Mouse (Mus musculus) heart, adult 18-20 months (tissue): ENCODE data around the gene Slc4a11. TPM values are rescaled to one million over a fixed set of nuclear protein-coding genes. Genes with fewer than 3 reads are reported as not detected.

Experiments used
- DNase-seq, 2 experiments: peaks; one replicate each; pipeline ENCODE4 v3.0.0; 2021 to 2022; ENCODE audit warnings: mixed read lengths in 1 of 2
- long read RNA-seq, 2 experiments: library from polyadenylated mRNA; stranded (forward); transcript quantifications; one replicate each; pipeline ENCODE4 v2.0.0; 2021
- total RNA-seq, 2 experiments: library from RNA; stranded (reverse); gene quantifications; 2 replicates each; pipeline ENCODE4 v1.2.3; 2021

Gene Slc4a11
- under 1 TPM; 0.20 to 0.36 TPM for total RNA-seq
- long read RNA-seq, experiment 1, partial matches to known transcripts, result 0 of 1 reads
- long read RNA-seq, experiment 1, other reads (novel, unspliced or antisense), result 0 of 1 reads
- long read RNA-seq, experiment 2, partial matches to known transcripts, result 0 of 1 reads
- long read RNA-seq, experiment 2, other reads (novel, unspliced or antisense), result 1 of 1 reads

DNA sequence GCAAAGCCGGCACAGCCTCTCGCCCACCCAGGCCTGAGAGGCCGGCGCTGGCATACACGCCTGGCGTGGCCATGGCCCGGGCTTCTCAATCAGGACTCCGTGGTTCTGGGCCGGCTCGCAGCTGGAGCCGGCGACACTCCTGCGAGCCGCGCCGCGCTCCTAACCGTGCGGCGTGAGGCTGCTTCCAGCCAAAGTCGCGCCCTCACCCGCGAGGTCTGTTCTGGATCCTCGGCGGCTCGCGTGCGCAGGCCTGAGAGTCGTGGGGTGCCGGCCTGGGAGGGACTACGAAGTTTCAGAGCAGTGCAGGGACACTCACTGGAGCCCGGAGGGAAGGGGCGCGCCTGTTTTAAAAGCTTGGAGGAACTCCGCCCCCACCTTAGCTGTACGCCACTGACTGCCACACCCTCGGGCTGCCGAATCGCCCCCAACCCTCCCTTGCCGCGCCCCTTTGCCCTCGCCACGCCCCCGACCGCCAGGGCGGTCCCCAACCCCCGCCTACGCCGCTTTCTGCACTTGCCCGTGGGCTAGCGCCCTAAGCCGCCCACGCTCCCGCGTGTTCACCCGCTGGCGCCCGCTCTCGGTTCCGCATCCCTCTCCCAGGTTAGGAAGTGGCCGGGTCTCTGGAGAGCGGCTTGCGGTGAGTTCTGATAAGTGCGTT, at the start of gene Slc4a11:
Gene Slc4a11 (minus strand): TSS at position 367 of the 658 bp plus-strand sequence.
- DNase-seq, result peak; percentile 59 to 67

- DNase-seq, result no peak
Observed at GRCm38 (mm10) chr2:130743576-130743975, 46.3 kb upstream of the Slc4a11 start.

GRCm38 (mm10) chr2:130740096-130740495, 42.8 kb upstream of the Slc4a11 start:
- no peak for DNase-seq

DNA sequence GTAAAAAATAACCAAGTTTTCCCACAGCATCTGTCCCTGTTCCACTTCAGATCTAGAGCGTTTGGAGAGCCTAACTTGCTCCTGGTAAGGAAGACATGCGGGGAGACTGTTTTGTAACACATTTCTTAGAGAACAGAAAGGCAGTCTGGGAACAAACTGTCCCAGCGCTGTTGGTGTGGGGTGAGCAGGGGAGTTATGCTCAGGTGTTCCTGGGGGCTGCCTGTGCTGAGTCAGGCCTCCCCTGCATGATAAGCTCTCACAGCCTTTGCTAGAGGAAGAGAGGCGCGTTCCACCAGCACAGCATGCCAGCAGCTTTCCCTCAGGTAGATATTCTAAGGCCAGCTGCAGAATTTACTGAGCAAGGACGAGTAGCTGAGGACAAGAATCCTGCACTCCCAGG, 40.7 kb upstream of the Slc4a11 start:
- DNase-seq, result no peak

GRCm38 (mm10) chr2:130735281-130735680, 38.0 kb upstream of the Slc4a11 start:
- no peak for DNase-seq

DNA sequence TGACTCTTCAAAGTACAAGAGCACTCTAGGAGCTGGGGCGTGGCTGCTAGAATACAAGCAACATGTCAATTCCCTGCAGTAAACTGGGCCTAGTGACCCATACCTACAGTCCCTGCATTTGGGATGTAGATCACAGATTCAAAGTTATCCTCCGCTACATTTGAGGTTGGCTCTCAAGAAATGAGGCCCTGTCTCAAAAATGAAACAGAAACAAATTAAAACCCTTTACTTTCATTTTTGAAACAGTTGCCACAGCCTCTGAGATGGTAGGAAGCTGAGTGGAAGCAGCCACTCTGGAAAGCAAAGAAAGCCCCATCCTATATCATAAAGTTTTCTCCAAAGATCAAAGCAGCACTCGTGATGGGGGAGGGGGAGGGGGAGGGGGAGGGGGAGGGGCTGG, 36.1 kb upstream of the Slc4a11 start:
- no peak for DNase-seq

DNA sequence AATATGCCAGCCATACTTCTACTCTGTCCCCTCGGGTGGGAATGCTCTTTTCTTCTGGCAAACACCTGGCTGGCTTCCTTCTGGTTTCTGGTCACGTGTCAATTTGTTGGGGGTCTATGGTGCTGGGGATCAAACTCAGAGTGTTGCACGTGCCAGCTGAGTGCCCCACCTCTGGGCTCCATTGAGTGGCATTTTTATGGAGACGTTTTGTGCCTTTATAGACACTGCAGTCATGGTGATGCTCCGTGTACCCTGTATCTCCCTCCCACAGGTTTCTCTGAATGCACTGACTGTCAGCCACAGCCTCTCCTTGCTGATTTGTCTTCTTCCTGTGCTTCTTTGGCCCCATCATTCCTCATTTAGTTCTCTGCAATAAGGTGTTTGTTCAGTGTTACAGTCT, 34.5 kb upstream of the Slc4a11 start:
- no peak for DNase-seq

GRCm38 (mm10) chr2:130730746-130731145, 33.4 kb upstream of the Slc4a11 start:
- peak in 1 of 2 experiments; percentile 12 for DNase-seq

DNA sequence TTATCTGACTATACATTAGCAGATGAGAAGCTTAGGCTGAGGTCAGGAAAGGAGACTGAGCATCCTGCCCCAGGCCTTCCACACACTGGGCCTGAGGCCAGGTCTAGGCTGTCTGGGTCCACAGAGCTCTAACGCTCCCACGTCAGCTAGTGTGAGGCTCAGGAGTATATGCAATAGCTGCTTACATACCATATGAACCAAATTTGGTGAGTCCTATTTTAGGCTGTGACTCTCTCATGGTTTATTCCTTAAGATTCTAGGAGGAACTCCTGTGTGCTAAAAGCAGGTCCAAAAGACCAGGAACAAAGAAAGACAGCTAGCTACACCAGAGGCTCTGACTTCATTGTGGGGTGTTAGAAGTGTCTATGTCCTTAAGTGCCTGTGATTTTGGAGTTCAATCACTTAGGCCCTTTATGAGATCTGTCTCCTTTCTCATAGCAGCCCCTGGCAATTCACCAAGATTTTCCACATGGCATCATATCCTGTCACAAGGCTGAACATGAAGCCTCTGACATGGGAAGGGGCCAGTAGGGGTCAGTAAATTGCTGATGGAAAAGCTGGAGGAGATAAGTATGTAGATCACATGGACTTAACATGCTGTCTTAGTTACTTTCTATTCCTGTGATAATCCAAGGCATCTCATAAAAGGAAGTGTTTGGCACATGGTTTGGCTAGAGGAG, 31.7 kb upstream of the Slc4a11 start:
- no peak for DNase-seq

GRCm38 (mm10) chr2:130727752-130728151, 30.4 kb upstream of the Slc4a11 start:
- no peak for DNase-seq

- no peak for DNase-seq
Observed at GRCm38 (mm10) chr2:130724369-130724768, 27.1 kb upstream of the Slc4a11 start.

GRCm38 (mm10) chr2:130717951-130718350, 20.6 kb upstream of the Slc4a11 start:
- no peak for DNase-seq

DNA sequence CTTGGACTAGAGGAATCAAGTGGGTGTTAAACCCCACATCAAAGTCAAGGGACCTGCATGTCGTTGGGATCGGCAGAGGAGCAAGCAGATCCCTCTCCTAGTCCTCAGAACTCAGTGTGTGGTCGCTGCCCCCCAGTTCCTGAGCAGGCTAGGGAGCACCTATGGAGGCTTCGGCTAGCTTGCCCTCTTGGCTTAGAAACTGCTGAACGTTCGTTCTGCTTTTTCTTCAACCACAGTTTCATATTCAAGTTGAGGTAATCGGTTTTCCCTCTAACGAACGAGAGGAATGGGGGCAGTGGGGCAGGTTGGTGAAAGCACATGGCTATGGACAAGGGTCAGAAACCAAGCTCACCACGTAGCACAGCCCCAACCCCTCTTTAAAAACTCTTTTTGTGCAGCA, 9.7 kb upstream of the Slc4a11 start:
- no peak for DNase-seq

GRCm38 (mm10) chr2:130706602-130707001, 9.3 kb upstream of the Slc4a11 start:
- no peak for DNase-seq

- DNase-seq, result no peak
Observed at GRCm38 (mm10) chr2:130705178-130705577, 7.9 kb upstream of the Slc4a11 start.

DNA sequence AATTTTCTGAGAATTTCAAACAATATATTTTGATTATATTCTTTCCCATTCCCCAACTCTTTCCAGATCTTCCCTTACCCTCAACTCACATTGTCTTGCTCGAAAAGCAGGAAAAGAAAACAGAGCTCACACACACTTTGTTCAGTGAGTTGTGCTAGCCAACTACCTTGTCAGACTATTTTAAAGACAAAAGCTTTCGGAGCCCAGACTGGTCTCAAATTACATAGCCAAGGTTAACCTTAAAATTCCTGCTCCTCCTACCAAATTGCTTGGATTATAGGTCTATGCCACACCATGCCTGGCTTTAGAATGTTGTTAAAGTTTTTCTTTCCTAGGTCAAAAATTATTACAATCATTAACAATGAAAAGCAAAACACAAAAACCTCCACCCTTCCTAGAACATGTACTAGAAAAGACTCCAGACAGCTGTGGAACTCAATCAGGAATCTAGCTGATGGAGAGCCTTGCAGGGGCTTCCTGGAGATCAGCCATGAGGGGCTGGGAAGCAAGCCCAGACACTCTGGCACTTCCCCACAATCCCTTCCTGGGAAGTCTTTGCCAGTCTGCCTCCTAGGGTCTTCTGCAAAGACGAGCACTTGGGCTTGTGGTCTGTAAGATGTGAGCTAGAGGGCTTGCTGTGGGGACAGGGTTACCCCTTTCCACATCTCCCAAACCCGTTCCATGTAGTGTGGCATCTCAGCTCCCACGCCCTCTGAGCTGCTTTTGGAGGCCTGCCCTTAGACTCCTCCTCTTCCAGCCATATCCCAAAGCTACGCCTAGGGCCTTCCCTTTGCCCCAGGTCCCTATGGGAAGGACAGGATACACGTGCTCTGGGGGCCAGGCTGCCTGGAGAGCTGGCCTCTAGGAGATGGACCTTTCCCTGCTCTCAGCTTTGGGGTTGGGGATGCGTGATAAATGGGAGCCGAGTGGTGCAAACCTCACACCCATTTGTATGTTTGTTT, 7.0 kb upstream of the Slc4a11 start:
- DNase-seq, result peak in 1 of 2 experiments; percentile 9

DNA sequence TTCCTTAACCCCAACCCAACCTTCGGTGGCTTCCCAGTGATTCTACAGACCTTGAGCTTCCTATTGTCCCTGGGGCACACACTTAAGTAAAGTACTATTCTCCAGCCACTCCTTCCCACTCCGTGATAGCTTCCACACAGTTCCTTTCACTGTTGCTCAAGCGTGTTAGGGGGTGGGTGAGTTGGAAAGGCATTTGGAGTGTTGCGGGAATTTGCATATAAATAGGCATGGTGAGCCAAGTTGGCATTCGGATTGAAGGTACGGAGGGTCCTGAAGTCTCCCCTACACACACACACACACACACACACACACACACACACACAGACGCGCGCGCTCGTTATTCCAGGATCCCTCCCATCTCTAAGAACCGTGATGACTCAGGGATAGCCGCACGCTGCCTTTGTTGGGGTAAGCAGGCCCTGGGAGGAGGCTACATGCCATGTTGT, 525 bp upstream of the Slc4a11 start:
- DNase-seq, result no peak

GRCm38 (mm10) chr2:130696700-130697152, 593 bp downstream of the Slc4a11 start:
- peak in 1 of 2 experiments; percentile 26 for DNase-seq

- no peak for DNase-seq
Observed at GRCm38 (mm10) chr2:130693563-130693962, 3.8 kb downstream of the Slc4a11 start.

DNA sequence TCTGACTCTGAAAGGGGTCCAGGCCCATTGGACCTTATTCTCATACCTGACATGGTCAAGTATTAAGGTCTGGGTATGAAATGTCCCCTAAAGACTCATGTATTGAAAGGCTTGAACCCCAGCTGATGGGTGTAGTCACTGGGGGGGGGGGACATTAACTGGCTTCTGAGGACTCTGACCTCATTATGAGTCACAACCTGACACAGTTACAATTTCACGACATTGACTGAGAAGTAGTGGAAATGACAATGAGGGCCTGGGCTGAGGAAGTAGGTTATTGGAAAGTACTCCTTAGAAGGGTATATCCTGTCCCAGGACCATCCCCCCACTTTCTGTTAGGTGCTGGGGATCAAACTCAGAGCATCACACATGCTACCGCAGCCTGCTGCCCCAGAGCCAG, 8.3 kb downstream of the Slc4a11 start:
- DNase-seq, result no peak

GRCm38 (mm10) chr2:130685426-130685825, 11.9 kb downstream of the Slc4a11 start:
- DNase-seq, result no peak

GRCm38 (mm10) chr2:130681531-130681930, 15.8 kb downstream of the Slc4a11 start:
- DNase-seq, result no peak
